Mouse (Mus musculus) heart, embryonic 11.5 days (tissue): ENCODE data around the gene Cd27. TPM values are rescaled to one million over a fixed set of nuclear protein-coding genes. Genes with fewer than 3 reads are reported as not detected.

Experiments
- ATAC-seq: fragments of 200-750 bp; cut with Nextera tagmentation; replicated peaks from 2 replicates; pipeline ENCODE4 v1.8.0; 2017; ENCODE audit warnings: moderate library complexity; ENCODE audit not compliant: insufficient number of reproducible peaks, low FRiP score, low TSS enrichment
- H3K27ac ChIP-seq: fragments of 300-500 bp; sonication (generic); 2 replicates; pipeline ENCODE4 v1.5.1; 2014; ENCODE audit warnings: mild to moderate bottlenecking, low read depth, low read length
- H3K27me3 ChIP-seq: fragments of 300-500 bp; sonication (generic); 2 replicates; pipeline ENCODE4 v1.6.1; 2014; ENCODE audit warnings: mild to moderate bottlenecking, low read length, mixed read lengths; ENCODE audit not compliant: control insufficient read depth, insufficient read depth
- H3K36me3 ChIP-seq: fragments of 300-500 bp; sonication (generic); 2 replicates; pipeline ENCODE4 v1.6.1; 2014; ENCODE audit warnings: mild to moderate bottlenecking, low read length, moderate library complexity, mixed read lengths; ENCODE audit not compliant: control insufficient read depth, insufficient read depth
- H3K4me1 ChIP-seq: fragments of 300-500 bp; sonication (generic); 2 replicates; pipeline ENCODE4 v1.6.1; 2014; ENCODE audit warnings: low read length; ENCODE audit not compliant: control insufficient read depth, insufficient read depth
- H3K4me2 ChIP-seq: fragments of 300-500 bp; sonication (generic); 2 replicates; pipeline ENCODE4 v1.6.1; 2014; ENCODE audit warnings: mild to moderate bottlenecking, moderate library complexity
- H3K4me3 ChIP-seq: fragments of 300-500 bp; sonication (generic); 2 replicates; pipeline ENCODE4 v1.5.1; 2014; ENCODE audit warnings: low read depth, low read length
- H3K9ac ChIP-seq: fragments of 300-500 bp; sonication (generic); 2 replicates; pipeline ENCODE4 v1.6.1; 2014; ENCODE audit warnings: mild to moderate bottlenecking, low read depth, low read length, moderate library complexity
- H3K9me3 ChIP-seq: fragments of 300-500 bp; sonication (generic); replicated peaks from 2 replicates; pipeline ENCODE4 v1.6.1; 2016; ENCODE audit warnings: low read length; ENCODE audit not compliant: control insufficient read depth
- WGBS: fragments of 180-500 bp; shearing (Covaris S2); extraction: QIAGEN DNeasy Blood & Tissue Kit; methylation state at CpG from one replicate; pipeline ENCODE4 v1.1.7; 2014; ENCODE audit not compliant: insufficient replicate concordance; 5-methylcytosine and 5-hydroxymethylcytosine counted together
- polyA plus RNA-seq: library from polyadenylated mRNA; unstranded; fragments of >200 nt; fragmentation: Nextera tagmentation; extraction: Ambion mirVana; gene quantifications from 2 replicates; pipeline ENCODE4 v1.2.1, GENCODE M21; 2014

The Cd27 gene
- polyA plus RNA-seq, 1 experiment from 2014 or later: 1.4 TPM

GRCm38 (mm10) chr6:125231117-125232044, 5.4 kb downstream of the Cd27 start, which contains the start of gene Tapbpl:
TSS of gene Tapbpl (minus strand) at chr6:125231860.
- peak within 1 kb of the TSS; percentile 97 for H3K4me2 ChIP-seq
- ATAC-seq: peak; percentile 21; the same call in 1 of the 2 replicates

GRCm38 (mm10) chr6:125230571-125230970, 6.2 kb downstream of the Cd27 start:
- H3K27ac ChIP-seq: no peak overlapping the region
- 0 out of 2 replicates have a peak overlapping the region, but pooled peaks have one; percentile 28 for H3K9ac ChIP-seq
- H3K36me3 ChIP-seq: no peaks in the 10 kb centered on the region; the same call in 1 of the 2 replicates
- H3K4me3 ChIP-seq: peak overlapping the region; percentile 64
- no peaks in the 10 kb centered on the region for H3K9me3 ChIP-seq
- peaks cover 16% of the 10 kb centered on the region for H3K4me1 ChIP-seq
- WGBS: 68% methylated on average over 9 of the region's 9 CpGs
- peak overlapping the region; percentile 97 for H3K4me2 ChIP-seq
- no peak for ATAC-seq
- H3K27me3 ChIP-seq: no peaks in the 10 kb centered on the region

More at GRCm38 (mm10) chr6:125231117-125232044, 5.4 kb downstream of the Cd27 start, which contains the start of gene Tapbpl:
- H3K27me3 ChIP-seq: no peaks in the 10 kb centered on the region
- peak within 1 kb of the TSS; percentile 64 for H3K4me3 ChIP-seq
- H3K9me3 ChIP-seq: no peaks in the 10 kb centered on the region
- 3% methylated on average over 16 of the region's 16 CpGs for WGBS
- H3K36me3 ChIP-seq: no peaks in the 10 kb centered on the region
- peak within 1 kb of the TSS; percentile 71 for H3K27ac ChIP-seq
- peaks cover 16% of the 10 kb centered on the region for H3K4me1 ChIP-seq
- peak within 1 kb of the TSS; percentile 92 for H3K9ac ChIP-seq

GRCm38 (mm10) chr6:125225518-125226115, 11.2 kb downstream of the Cd27 start:
- Histone ChIP-seq H3K36me3 (peaks cover 2% of the 10 kb centered on the region; the same call in 1 of the 2 replicates), H3K4me2 (no peak overlapping the region), H3K9ac (no peak overlapping the region), H3K4me1 (no peaks in the 10 kb centered on the region), H3K27ac (no peak overlapping the region), H3K4me3 (no peak overlapping the region), H3K27me3 (no peaks in the 10 kb centered on the region), H3K9me3 (no peaks in the 10 kb centered on the region)
- WGBS: 71% methylated on average over 5 of the region's 5 CpGs
- no peak for ATAC-seq

GRCm38 (mm10) chr6:125222577-125222976, 14.2 kb downstream of the Cd27 start:
- Histone ChIP-seq H3K4me2 (no peak overlapping the region), H3K4me1 (no peaks in the 10 kb centered on the region), H3K9me3 (no peaks in the 10 kb centered on the region), H3K9ac (no peak overlapping the region), H3K36me3 (peaks cover 2% of the 10 kb centered on the region; the same call in 1 of the 2 replicates), H3K27me3 (no peaks in the 10 kb centered on the region), H3K27ac (no peak overlapping the region), H3K4me3 (no peak overlapping the region)
- WGBS: 77% methylated on average over 3 of the region's 3 CpGs
- no peak for ATAC-seq

DNA sequence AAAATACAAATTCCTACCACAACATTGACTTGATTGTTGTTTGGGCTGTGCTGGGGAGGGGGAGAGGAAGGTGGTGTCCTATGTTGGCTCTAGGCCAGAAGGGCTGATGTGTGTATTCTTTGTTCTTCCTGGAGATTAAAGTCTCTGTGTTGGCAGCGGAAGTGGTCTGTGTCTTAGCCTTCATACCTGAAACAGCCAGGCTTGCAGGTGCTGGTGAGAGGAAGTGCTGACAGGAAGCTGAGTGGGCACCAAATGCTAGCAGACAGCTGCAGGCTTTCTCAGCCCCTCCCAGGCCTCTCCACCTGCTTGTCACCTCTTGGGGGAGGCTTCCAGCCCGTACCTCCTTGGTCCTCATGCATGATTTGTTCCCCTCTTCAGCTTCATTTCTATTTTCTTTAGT, 14.7 kb downstream of the Cd27 start:
- Histone ChIP-seq H3K27ac (no peak overlapping the region), H3K4me1 (no peaks in the 10 kb centered on the region), H3K27me3 (no peaks in the 10 kb centered on the region), H3K4me2 (no peak overlapping the region), H3K9ac (no peak overlapping the region), H3K4me3 (no peak overlapping the region), H3K36me3 (peaks cover 2% of the 10 kb centered on the region; the same call in 1 of the 2 replicates), H3K9me3 (no peaks in the 10 kb centered on the region)
- WGBS: 31% methylated on average over 2 of the region's 2 CpGs
- no peak for ATAC-seq

GRCm38 (mm10) chr6:125221115-125221745, 15.6 kb downstream of the Cd27 start:
- no peaks in the 10 kb centered on the region for H3K9me3 ChIP-seq
- H3K36me3 ChIP-seq: peaks cover 2% of the 10 kb centered on the region; the same call in 1 of the 2 replicates
- 87% methylated on average over 20 of the region's 20 CpGs for WGBS
- H3K4me1 ChIP-seq: no peaks in the 10 kb centered on the region; the same call in 1 of the 2 replicates
- no peak overlapping the region for H3K9ac ChIP-seq
- no peak overlapping the region for H3K27ac ChIP-seq
- no peaks in the 10 kb centered on the region for H3K27me3 ChIP-seq
- H3K4me2 ChIP-seq: no peak overlapping the region
- ATAC-seq: no peak
- H3K4me3 ChIP-seq: no peak overlapping the region

DNA sequence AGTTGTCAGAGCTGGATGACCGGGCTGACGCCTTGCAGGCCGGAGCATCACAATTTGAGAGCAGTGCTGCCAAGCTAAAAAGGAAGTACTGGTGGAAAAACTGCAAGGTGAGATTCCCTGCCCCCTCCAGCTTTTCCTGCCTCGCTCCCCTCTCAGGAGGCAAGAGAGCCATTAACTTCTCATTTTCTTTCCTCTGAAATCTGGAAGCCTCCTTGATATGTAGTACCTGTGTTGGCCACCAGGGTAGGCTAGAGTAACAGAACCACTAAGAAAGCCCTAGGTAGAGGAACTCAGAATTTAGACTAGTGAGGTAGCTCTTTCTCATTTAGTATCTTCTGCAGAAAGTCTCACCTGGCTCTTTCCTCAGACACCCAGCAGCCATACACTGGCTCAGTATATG, 17.8 kb downstream of the Cd27 start:
- no peak overlapping the region for H3K9ac ChIP-seq
- H3K36me3 ChIP-seq: 0 out of 2 replicates have a peak, but pooled peaks cover 2% of the 10 kb centered on the region
- H3K27me3 ChIP-seq: no peaks in the 10 kb centered on the region
- H3K27ac ChIP-seq: no peak overlapping the region
- no peak overlapping the region for H3K4me3 ChIP-seq
- H3K4me1 ChIP-seq: peaks cover 3% of the 10 kb centered on the region; the same call in 1 of the 2 replicates
- no peak overlapping the region for H3K4me2 ChIP-seq
- ATAC-seq: no peak
- H3K9me3 ChIP-seq: no peaks in the 10 kb centered on the region
- WGBS: 70% methylated on average over 4 of the region's 4 CpGs

GRCm38 (mm10) chr6:125217899-125218298, 18.9 kb downstream of the Cd27 start:
- Histone ChIP-seq H3K27me3 (0 out of 2 replicates have a peak, but pooled peaks cover 3% of the 10 kb centered on the region), H3K4me2 (no peak overlapping the region), H3K27ac (no peak overlapping the region), H3K4me3 (no peak overlapping the region), H3K36me3 (no peaks in the 10 kb centered on the region), H3K4me1 (peaks cover 3% of the 10 kb centered on the region; the same call in 1 of the 2 replicates), H3K9me3 (no peaks in the 10 kb centered on the region), H3K9ac (no peak overlapping the region)
- 79% methylated on average over 11 of the region's 11 CpGs for WGBS
- ATAC-seq: no peak
